Mouse (Mus musculus) embryonic facial prominence, embryonic 15.5 days (tissue): ENCODE results near the gene Tmem131l. TPM values are rescaled to one million over a fixed set of nuclear protein-coding genes. Genes with fewer than 3 reads are reported as not detected.

Source experiments
- ATAC-seq: fragments of 200-750 bp; cut with Nextera tagmentation; 2 replicates; pipeline ENCODE4 v1.8.0; 2017; ENCODE audit warnings: low read depth, moderate TSS enrichment; ENCODE audit not compliant: insufficient number of reproducible peaks, low FRiP score, low TSS enrichment
- H3K27ac ChIP-seq: fragments of 300-500 bp; sonication (generic); replicated peaks from 2 replicates; pipeline ENCODE4 v1.5.1; 2015; ENCODE audit warnings: mild to moderate bottlenecking, inconsistent platforms
- H3K27me3 ChIP-seq: fragments of 300-500 bp; sonication (generic); 2 replicates; pipeline ENCODE4 v1.6.1; 2015; ENCODE audit warnings: inconsistent platforms
- H3K36me3 ChIP-seq: fragments of 300-500 bp; sonication (generic); 2 replicates; pipeline ENCODE4 v1.6.1; 2015; ENCODE audit warnings: mild to moderate bottlenecking, inconsistent platforms
- H3K4me1 ChIP-seq: fragments of 300-500 bp; sonication (generic); 2 replicates; pipeline ENCODE4 v1.6.1; 2015; ENCODE audit warnings: inconsistent platforms
- H3K4me2 ChIP-seq: fragments of 300-500 bp; sonication (generic); replicated peaks from 2 replicates; pipeline ENCODE4 v1.6.1; 2015; ENCODE audit warnings: mild to moderate bottlenecking, inconsistent platforms
- H3K4me3 ChIP-seq: fragments of 300-500 bp; sonication (generic); replicated peaks from 2 replicates; pipeline ENCODE4 v1.5.1; 2015; ENCODE audit warnings: mild to moderate bottlenecking, inconsistent platforms
- H3K9ac ChIP-seq: fragments of 300-500 bp; sonication (generic); 2 replicates; pipeline ENCODE4 v1.6.1; 2015; ENCODE audit warnings: inconsistent platforms
- H3K9me3 ChIP-seq: fragments of 300-500 bp; sonication (generic); replicated peaks from 2 replicates; pipeline ENCODE4 v1.6.1; 2016; ENCODE audit warnings: inconsistent platforms
- WGBS: fragments of 180-500 bp; shearing (Covaris S2); methylation state at CpG from one replicate; pipeline ENCODE4 v1.1.7; 2015; 5-methylcytosine and 5-hydroxymethylcytosine counted together
- polyA plus RNA-seq: library from polyadenylated mRNA; unstranded; fragments of >200 nt; fragmentation: Nextera tagmentation; extraction: Ambion mirVana; gene quantifications from 2 replicates; pipeline ENCODE4 v1.2.1, GENCODE M21; 2015

Tmem131l gene
- polyA plus RNA-seq, 1 experiment from 2014 or later, result 56.8 TPM

DNA sequence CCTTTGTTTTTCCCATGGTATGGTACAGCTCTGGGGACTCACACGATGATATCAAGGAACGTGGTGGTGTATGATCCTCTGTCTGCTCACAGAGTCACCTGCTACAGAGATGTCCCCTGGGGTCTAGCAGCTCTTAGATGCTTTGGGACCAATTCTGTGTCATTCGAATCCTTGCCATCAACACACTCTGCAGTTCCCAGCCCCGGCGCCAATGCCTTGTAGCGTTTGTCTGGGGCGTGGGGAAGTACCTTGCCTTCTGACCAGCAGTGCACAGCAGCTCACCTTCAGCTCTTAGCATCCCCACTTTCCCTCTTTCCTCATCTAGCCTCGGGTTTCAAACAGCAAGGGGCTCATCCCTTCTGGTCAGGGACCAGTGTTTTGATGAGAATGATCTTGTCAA, 30.8 kb upstream of the Tmem131l start:
- ATAC-seq, result no peak
- 84% methylated on average over 8 of the region's 8 CpGs for WGBS
- no peak overlapping the region for H3K4me2 ChIP-seq

DNA sequence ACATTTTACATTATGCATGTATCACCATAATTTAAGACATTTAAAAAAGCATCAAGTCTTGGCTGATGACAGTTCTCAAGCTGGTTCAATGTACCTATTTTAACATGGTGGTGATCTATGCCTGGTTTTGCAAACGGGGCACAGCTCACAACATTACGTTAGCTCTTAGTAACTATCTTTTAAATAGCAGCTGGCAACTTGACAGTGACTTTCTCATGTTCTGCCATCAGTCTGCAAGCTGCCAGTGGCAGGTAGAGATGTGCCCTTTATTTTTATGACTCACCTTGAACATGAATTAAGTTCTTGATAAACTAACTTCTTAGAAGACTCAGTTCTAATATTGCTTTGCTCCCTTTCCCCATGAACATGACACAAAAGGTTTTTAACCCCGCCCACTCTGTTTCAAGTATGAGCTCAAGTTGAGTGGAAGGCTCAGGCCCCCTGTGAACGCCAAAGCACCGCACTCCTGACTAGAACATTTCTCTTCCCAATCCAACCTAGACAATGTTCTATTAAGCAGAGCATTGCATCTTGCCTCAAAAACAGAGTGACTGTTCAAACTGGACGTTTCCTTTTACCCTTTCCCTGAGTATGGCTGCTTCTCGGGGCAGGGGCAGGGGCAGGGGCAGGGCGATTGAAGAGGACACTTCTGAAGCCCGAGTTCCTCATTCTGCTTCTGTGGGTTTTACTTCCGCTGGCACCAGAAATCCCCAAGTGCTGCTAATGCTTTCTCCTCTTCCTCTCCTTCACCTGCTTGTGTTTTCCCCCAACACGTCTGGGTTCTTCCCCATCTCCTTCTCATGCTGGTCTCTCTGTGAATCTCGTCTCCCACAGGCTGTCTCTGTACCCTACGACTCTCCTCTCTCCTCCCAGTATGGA, 29.1 kb upstream of the Tmem131l start:
- Histone ChIP-seq H3K36me3 (no peaks in the 10 kb centered on the region), H3K4me1 (no peaks in the 10 kb centered on the region), H3K4me2 (no peak overlapping the region), H3K9ac (no peak overlapping the region), H3K4me3 (no peak overlapping the region), H3K9me3 (no peaks in the 10 kb centered on the region), H3K27me3 (no peaks in the 10 kb centered on the region), H3K27ac (no peak overlapping the region)
- no peak for ATAC-seq
- WGBS, result 83% methylated on average over 13 of the region's 13 CpGs

More for the DNA sequence above, 30.8 kb upstream of the Tmem131l start:
- Histone ChIP-seq H3K9me3 (no peaks in the 10 kb centered on the region), H3K36me3 (no peaks in the 10 kb centered on the region), H3K9ac (no peak overlapping the region), H3K27ac (no peak overlapping the region), H3K27me3 (no peaks in the 10 kb centered on the region), H3K4me1 (no peaks in the 10 kb centered on the region), H3K4me3 (no peak overlapping the region)

DNA sequence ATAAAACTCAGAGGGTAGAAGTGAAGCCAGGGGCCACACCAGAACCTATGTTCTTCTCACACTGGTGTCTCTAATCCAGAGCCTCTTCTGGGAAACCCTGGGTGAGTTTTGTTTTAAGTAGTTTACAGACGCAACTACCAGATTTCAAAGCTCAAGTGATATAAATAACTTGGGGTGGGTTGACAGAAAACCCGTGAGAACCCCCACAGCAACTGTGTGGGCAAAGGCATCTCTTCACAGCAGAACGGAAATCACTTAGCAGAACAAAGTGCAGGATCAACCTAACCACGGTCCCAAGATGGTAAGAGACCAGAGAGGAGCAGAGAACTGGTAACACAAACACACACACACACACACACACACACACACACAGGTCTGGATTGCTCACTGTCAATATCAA, 25.9 kb upstream of the Tmem131l start:
- H3K4me2 ChIP-seq, result no peak overlapping the region
- H3K4me1 ChIP-seq, result no peaks in the 10 kb centered on the region
- H3K4me3 ChIP-seq, result no peak overlapping the region
- H3K36me3 ChIP-seq, result no peaks in the 10 kb centered on the region
- H3K27ac ChIP-seq, result no peak overlapping the region
- H3K9ac ChIP-seq, result no peak overlapping the region
- WGBS, result 70% methylated on average over 4 of the region's 4 CpGs
- H3K27me3 ChIP-seq, result no peaks in the 10 kb centered on the region
- no peaks in the 10 kb centered on the region for H3K9me3 ChIP-seq
- ATAC-seq, result no peak

DNA sequence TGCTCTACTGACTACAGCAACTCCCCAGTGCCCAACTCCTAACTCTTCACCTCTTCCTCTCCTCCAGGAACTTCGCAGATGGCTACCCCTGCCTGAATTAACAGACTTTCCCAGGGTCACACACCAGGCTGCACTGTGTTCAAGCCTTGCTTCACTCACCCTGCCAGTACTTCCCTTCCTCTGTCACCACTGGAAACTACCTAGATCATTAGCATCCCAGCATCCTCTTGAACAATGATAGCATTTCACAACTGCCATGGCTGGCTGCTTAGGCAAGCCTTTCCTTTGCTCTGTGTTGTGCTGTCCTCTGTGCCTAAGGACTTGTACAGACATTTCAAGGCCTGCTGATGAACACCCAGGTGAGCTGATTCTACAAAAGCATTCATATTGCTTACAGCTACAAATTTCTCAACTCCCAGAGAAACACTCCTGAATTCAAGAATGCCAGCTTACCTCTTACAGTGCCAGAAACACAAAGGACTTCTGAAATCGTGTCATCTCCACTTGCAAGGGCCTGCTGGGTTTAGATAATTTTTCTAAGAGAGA, 23.5 kb upstream of the Tmem131l start:
- Histone ChIP-seq H3K27me3 (no peaks in the 10 kb centered on the region), H3K4me2 (no peak overlapping the region), H3K9ac (no peak overlapping the region), H3K4me1 (peaks cover 13% of the 10 kb centered on the region), H3K4me3 (no peak overlapping the region), H3K36me3 (no peaks in the 10 kb centered on the region), H3K27ac (no peak overlapping the region), H3K9me3 (no peaks in the 10 kb centered on the region)
- no peak for ATAC-seq
- WGBS, result 75% methylated on average over 2 of the region's 2 CpGs

DNA sequence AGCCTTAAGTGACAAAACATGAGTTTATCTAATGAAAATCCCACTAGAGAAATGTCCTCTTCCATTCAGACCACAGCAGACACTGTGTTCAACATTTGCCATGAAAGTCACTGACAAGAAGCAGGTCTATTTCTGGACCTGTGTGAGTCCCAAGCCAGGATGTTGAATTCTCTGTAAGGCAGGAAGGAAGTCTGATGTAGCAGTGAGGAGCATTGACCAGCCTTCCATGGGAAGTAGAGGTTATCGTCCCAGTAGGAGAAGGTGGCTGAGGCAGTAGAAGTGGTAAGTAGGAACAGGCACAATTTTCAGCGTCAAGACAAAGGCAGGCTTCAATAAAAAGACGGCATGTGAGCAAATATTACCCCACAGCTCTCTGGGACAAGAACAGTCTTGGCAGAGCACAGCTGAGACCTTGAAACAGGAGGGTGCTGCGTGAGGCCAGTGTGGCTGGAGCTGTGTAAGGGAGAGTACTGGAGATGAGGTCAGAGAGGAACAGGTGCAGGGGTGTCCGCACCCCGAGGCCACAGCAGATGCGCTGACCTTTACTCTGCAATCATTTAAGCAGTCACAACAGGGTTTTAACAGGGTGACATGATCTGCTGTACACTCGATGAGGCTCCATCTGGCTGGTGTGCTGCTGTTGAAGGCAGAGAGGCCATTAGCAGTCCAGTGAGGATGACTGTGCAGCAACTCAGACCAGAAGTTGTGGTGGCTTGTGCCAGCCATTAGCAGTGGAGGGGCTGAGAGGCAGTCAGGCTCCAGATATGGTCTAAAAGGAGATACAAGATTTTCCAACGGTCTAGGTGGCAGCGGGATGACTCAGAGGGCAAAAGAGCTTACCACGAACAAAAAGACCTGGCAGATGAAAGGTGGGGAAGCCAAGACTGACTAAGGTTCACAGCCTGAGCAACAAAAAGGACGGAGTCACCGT, 21.8 kb upstream of the Tmem131l start:
- Histone ChIP-seq H3K36me3 (no peaks in the 10 kb centered on the region), H3K9me3 (no peaks in the 10 kb centered on the region), H3K4me3 (no peak overlapping the region), H3K4me2 (no peak overlapping the region), H3K27me3 (no peaks in the 10 kb centered on the region), H3K9ac (no peak overlapping the region), H3K27ac (no peak overlapping the region), H3K4me1 (peaks cover 13% of the 10 kb centered on the region)
- no peak for ATAC-seq
- 66% methylated on average over 13 of the region's 13 CpGs for WGBS

DNA sequence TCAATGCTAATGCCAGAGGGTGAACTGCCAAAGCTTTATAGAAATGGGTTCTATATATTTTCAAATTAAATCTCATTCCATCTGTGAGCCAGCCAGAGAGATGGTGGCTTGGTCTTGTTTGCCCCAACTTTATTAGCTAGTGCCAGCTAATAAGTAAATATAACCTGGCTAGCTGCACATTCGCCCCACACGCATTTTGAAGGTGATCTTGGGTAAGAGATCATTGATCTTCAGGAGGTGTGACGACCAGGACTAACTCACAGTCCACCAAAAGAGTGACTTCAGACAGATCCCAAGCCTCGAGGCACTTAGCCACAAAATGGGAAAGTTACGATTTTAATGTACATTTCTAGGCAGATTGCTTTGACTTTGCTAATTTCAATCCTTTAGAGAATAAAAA, 21.0 kb upstream of the Tmem131l start:
- no peaks in the 10 kb centered on the region for H3K27me3 ChIP-seq
- H3K36me3 ChIP-seq, result no peaks in the 10 kb centered on the region
- H3K4me1 ChIP-seq, result peaks cover 13% of the 10 kb centered on the region
- no peak for ATAC-seq
- H3K27ac ChIP-seq, result no peak overlapping the region
- no peak overlapping the region for H3K9ac ChIP-seq
- H3K4me3 ChIP-seq, result no peak overlapping the region
- 82% methylated on average over 5 of the region's 5 CpGs for WGBS
- no peaks in the 10 kb centered on the region for H3K9me3 ChIP-seq
- H3K4me2 ChIP-seq, result no peak overlapping the region

DNA sequence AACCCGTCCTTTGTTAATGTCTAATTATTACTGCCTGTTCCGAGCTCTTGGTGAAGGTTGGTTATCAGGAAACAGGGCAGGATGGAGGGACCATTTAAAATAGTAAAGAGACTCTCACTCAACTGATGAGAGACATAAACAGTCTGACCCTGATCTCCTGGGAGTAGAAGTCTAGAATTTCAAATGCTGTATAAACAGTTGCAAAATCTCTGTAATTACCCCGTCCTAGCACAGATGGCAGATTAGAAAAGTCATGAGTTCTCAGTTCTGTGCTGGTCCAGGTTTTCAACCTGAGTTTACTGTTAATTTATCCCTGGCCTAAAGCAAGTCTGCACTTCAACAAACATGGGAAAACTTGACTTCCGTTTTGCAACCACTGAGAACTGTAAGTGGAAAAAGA, 20.2 kb upstream of the Tmem131l start:
- WGBS, result 8% methylated on average over 4 of the region's 4 CpGs
- no peak for ATAC-seq
- no peak overlapping the region for H3K4me2 ChIP-seq

DNA sequence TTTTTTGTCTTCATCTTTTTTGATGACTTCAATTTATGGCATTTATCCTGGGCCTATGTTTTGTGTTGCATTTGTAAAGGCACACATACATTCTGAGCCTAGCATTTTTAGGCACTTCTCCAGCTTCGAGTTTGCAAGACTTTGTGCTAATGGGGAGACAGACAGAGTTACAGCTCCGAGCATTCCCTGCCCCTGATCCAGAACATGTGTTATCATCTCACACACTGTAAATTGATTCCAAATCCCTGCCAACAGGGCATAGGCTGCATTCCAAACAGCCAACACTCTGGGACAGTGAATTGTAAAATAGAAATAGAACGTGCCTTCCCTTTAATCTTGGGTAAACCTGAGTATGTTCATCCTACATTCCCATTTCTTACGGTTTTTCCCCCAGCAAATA, 19.7 kb upstream of the Tmem131l start:
- no peak overlapping the region for H3K9ac ChIP-seq
- H3K4me3 ChIP-seq, result no peak overlapping the region
- WGBS, result 9% methylated on average over 4 of the region's 4 CpGs
- peaks cover 13% of the 10 kb centered on the region for H3K4me1 ChIP-seq
- no peaks in the 10 kb centered on the region for H3K27me3 ChIP-seq
- peak overlapping the region; percentile 32 for H3K4me2 ChIP-seq
- peak overlapping the region; percentile 71 for H3K27ac ChIP-seq
- no peaks in the 10 kb centered on the region for H3K36me3 ChIP-seq
- peak; percentile 70 for ATAC-seq
- H3K9me3 ChIP-seq, result no peaks in the 10 kb centered on the region

More for the DNA sequence above, 20.2 kb upstream of the Tmem131l start:
- no peak overlapping the region for H3K9ac ChIP-seq
- peak overlapping the region; percentile 71 for H3K27ac ChIP-seq
- no peaks in the 10 kb centered on the region for H3K9me3 ChIP-seq
- H3K4me1 ChIP-seq, result peaks cover 13% of the 10 kb centered on the region
- no peak overlapping the region for H3K4me3 ChIP-seq
- no peaks in the 10 kb centered on the region for H3K27me3 ChIP-seq
- no peaks in the 10 kb centered on the region for H3K36me3 ChIP-seq

DNA sequence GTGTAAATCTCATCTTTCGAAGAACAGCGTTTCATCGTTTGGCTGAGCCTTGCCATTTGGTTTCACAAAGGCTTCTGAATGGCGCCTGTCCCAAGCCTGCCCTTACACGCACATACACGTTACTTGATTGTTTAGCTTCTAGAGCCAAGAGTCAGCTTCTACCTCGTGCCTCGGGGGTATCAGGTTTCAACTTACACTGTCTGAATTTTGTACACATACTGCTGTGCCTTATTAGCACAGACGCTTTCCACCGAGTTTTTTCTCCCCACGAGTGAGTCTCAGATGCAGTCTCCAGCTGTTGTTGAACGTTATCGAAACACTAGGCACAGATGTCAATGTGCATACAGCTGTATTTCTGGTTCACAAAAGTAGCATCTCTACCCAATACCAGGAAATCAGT, 19.3 kb upstream of the Tmem131l start:
- H3K4me2 ChIP-seq, result peak overlapping the region; percentile 32
- H3K9ac ChIP-seq, result no peak overlapping the region
- no peaks in the 10 kb centered on the region for H3K36me3 ChIP-seq
- ATAC-seq, result peak; percentile 82; the same call in 1 of the 2 replicates
- peak overlapping the region; percentile 71 for H3K27ac ChIP-seq
- H3K4me1 ChIP-seq, result peaks cover 13% of the 10 kb centered on the region
- no peaks in the 10 kb centered on the region for H3K27me3 ChIP-seq
- H3K9me3 ChIP-seq, result no peaks in the 10 kb centered on the region
- WGBS, result 7% methylated on average over 13 of the region's 13 CpGs
- no peak overlapping the region for H3K4me3 ChIP-seq

DNA sequence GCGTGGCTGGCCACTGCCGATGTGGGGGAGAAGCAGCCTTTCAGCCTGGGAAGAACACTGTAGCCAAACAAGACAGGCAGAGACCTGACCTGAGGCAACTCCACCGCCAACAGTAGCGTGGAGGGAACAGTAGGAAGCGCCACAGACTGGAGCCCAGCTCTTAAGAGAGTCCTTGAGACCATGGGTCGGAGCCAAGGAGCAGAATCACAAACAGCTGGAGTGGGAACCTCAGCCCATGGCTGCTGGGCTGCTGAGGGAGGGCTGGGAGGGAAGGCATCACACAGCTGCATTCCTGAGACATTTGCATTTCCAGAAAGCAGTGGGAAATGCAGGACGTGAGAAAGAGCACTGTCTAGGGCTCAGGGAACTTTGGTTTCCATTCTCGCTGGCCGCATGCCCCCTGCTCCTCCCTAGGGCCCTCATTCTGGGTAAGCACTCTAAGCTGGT, 8.8 kb upstream of the Tmem131l start:
- peak overlapping the region; percentile 79 for H3K27ac ChIP-seq
- H3K27me3 ChIP-seq, result no peaks in the 10 kb centered on the region
- peak; percentile 88 for ATAC-seq
- H3K9ac ChIP-seq, result no peak overlapping the region
- H3K4me2 ChIP-seq, result peak overlapping the region; percentile 23
- peaks cover 24% of the 10 kb centered on the region for H3K4me1 ChIP-seq
- 6% methylated on average over 9 of the region's 9 CpGs for WGBS
- no peaks in the 10 kb centered on the region for H3K36me3 ChIP-seq
- H3K9me3 ChIP-seq, result no peaks in the 10 kb centered on the region
- H3K4me3 ChIP-seq, result no peak overlapping the region

DNA sequence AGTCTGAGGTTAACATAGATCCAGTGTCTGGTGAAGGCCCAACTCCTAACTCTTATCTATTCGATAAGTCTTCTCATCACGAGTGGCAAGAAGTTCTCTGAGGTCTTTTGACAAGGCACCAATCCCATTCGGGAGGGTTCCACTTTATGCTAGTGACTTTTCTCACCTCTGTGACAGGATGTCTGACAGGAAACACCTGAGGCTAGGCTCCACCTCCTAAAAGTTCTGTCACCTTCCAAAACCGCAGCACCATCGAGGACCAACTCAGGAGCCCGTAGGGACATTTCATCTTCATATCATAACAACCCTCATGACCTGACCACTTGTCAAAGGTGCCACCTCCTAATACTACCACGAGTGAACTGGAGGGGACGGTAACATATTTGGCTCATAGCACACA, 6.2 kb upstream of the Tmem131l start:
- Histone ChIP-seq H3K27me3 (no peaks in the 10 kb centered on the region; the same call in 1 of the 2 replicates), H3K27ac (no peak overlapping the region), H3K9ac (no peak overlapping the region), H3K4me3 (no peak overlapping the region), H3K4me1 (peaks cover 24% of the 10 kb centered on the region), H3K36me3 (no peaks in the 10 kb centered on the region), H3K9me3 (no peaks in the 10 kb centered on the region), H3K4me2 (no peak overlapping the region)
- ATAC-seq, result no peak
- WGBS, result 87% methylated on average over 8 of the region's 8 CpGs
